Mouse (Mus musculus) midbrain, embryonic 10.5 days (tissue): Measurements from ENCODE around the gene Nr2c2ap. TPM values are rescaled to one million over a fixed set of nuclear protein-coding genes. Genes with fewer than 3 reads are reported as not detected.
A peak's percentile ranks its signal among the peaks of the same experiment; 100 is the strongest.

ENCODE experiments used
- DNase-seq: peaks from one replicate; pipeline ENCODE4 v3.0.0-alpha.2; 2017; ENCODE audit warnings: low spot score
- H3K27ac ChIP-seq: fragments of 300-500 bp; sonication (generic); replicated peaks from 2 replicates; pipeline ENCODE4 v1.5.1; 2016; ENCODE audit warnings: mild to moderate bottlenecking
- H3K27me3 ChIP-seq: fragments of 300-500 bp; sonication (generic); 2 replicates; pipeline ENCODE4 v1.6.1; 2016; ENCODE audit warnings: low read depth, mild to moderate bottlenecking; ENCODE audit not compliant: poor library complexity, severe bottlenecking
- H3K36me3 ChIP-seq: fragments of 300-500 bp; sonication (generic); 2 replicates; pipeline ENCODE4 v1.6.1; 2016; ENCODE audit warnings: mild to moderate bottlenecking, moderate library complexity
- H3K4me1 ChIP-seq: fragments of 300-500 bp; sonication (generic); 2 replicates; pipeline ENCODE4 v1.6.1; 2016
- H3K4me3 ChIP-seq: fragments of 300-500 bp; sonication (generic); 2 replicates; pipeline ENCODE4 v1.5.1; 2016; ENCODE audit warnings: mild to moderate bottlenecking, moderate library complexity
- H3K9me3 ChIP-seq: fragments of 300-500 bp; sonication (generic); replicated peaks from 2 replicates; pipeline ENCODE4 v1.6.1; 2016; ENCODE audit warnings: mild to moderate bottlenecking
- WGBS: fragments of 180-500 bp; shearing (Covaris S2); methylation state at CpG from one replicate; pipeline ENCODE4 v1.1.7; 2016; 5-methylcytosine and 5-hydroxymethylcytosine counted together
- polyA plus RNA-seq: library from polyadenylated mRNA; unstranded; fragments of >200 nt; fragmentation: Nextera tagmentation; extraction: Ambion mirVana; gene quantifications from 2 replicates; pipeline ENCODE4 v1.2.1, GENCODE M21; 2016

Nr2c2ap gene
- polyA plus RNA-seq = 28.4 and 30.7 TPM in 2 replicates

DNA sequence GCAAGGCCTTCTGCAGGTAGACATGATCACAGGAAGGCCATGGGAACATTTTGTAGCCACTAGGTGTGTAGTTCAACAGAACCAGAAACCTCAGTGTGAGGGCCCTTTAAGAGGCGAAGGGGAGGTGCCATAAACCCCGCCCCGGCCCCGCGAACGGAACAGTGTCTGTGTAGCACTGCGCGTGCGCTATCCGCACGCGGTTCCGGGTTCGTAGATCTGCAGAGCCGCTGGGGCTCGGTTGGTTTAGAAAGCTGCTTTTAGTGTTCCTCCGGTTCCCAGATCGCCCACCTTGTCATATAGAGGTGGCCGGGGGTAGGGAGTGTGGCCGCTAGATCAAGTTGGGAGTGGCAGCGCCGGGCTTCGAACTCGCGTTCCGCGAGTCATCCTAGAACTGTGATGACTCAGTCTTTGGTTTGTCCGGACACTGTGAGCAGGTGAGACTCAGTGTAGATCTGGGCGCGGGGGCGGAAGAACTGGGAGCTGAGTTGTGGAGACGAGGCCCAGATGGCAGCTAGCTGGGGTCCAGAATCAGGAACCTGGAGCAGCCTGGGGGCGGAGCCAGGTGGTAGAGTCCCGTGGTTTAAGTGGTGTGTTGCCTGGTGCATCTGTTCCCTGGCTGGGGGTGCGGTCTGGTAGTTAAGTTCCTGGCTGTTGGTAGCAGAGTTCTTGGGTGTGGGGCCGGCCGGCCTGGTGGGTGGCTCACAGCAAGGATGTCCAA lies at the start of gene Nr2c2ap:
Gene Nr2c2ap, plus strand, starts transcription at position 168 of the 718 bp plus-strand sequence.
- Histone ChIP-seq H3K36me3 (peaks cover 42% of the 10 kb centered on the region), H3K27me3 (no peaks in the 10 kb centered on the region), H3K9me3 (no peaks in the 10 kb centered on the region), H3K27ac (peak within 1 kb of the TSS; percentile 83), H3K4me1 (peaks cover 17% of the 10 kb centered on the region), H3K4me3 (peak within 1 kb of the TSS; percentile 80)
- peak; percentile 83 for DNase-seq
- WGBS = 1% methylated on average over 37 of the region's 37 CpGs

DNA sequence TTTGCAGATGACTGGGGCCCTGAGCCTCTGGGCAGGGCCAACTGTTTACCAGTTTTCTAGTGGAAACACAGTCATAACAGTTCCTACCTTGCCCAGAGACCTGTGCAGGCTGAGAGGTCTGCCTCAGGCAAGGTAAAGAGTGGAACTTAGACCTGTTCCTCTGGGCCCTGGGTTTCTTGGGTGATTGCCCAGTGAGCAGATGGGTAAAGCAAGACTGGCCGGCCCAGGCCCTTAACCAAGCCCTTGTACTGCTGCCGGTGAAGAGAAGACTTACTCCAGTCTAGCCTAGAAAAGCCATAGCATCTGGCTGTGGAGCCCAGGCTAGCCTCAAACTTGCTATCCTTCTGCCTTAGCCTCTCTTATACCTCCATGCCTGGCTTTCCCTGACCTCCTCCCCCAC lies 49.2 kb upstream of the Nr2c2ap start:
- Histone ChIP-seq H3K27me3 (peaks cover 54% of the 10 kb centered on the region), H3K9me3 (no peaks in the 10 kb centered on the region), H3K4me3 (no peak overlapping the region), H3K36me3 (0 out of 2 replicates have a peak, but pooled peaks cover 2% of the 10 kb centered on the region), H3K27ac (no peak overlapping the region), H3K4me1 (peaks cover 23% of the 10 kb centered on the region)
- DNase-seq = no peak
- WGBS = 88% methylated on average over 2 of the region's 2 CpGs

DNA sequence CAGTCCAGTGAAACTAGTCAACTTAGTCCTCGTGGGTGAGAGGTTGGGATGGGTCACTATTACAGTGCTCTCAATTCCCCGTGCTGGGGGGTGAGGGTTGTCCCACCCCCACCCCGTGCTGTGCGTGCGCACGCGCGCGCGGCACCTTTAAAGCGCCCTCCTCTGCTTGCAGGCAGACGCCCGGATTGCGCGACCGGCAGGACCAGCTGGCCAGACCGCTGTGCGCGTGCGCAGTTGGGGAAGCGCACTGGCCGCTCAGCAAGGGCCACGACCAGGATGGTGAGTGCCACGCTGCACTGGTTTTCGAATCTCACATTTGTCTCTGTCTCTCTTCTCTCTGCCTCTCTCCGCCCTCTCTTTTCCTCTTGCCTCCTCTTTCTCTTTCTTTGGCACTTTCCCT lies 47.8 kb upstream of the Nr2c2ap start, which contains the start of gene Hapln4:
Gene Hapln4, plus strand, starts transcription at position 173 of the 400 bp plus-strand sequence.
- peak; percentile 76 for DNase-seq
- Histone ChIP-seq H3K27me3 (peaks cover 67% of the 10 kb centered on the region), H3K27ac (no peak within 1 kb of the TSS), H3K9me3 (no peaks in the 10 kb centered on the region), H3K36me3 (0 out of 2 replicates have a peak, but pooled peaks cover 2% of the 10 kb centered on the region), H3K4me1 (peaks cover 36% of the 10 kb centered on the region), H3K4me3 (peak within 1 kb of the TSS; percentile 55)
- WGBS = under 1% methylated on average over 26 of the region's 26 CpGs

DNA sequence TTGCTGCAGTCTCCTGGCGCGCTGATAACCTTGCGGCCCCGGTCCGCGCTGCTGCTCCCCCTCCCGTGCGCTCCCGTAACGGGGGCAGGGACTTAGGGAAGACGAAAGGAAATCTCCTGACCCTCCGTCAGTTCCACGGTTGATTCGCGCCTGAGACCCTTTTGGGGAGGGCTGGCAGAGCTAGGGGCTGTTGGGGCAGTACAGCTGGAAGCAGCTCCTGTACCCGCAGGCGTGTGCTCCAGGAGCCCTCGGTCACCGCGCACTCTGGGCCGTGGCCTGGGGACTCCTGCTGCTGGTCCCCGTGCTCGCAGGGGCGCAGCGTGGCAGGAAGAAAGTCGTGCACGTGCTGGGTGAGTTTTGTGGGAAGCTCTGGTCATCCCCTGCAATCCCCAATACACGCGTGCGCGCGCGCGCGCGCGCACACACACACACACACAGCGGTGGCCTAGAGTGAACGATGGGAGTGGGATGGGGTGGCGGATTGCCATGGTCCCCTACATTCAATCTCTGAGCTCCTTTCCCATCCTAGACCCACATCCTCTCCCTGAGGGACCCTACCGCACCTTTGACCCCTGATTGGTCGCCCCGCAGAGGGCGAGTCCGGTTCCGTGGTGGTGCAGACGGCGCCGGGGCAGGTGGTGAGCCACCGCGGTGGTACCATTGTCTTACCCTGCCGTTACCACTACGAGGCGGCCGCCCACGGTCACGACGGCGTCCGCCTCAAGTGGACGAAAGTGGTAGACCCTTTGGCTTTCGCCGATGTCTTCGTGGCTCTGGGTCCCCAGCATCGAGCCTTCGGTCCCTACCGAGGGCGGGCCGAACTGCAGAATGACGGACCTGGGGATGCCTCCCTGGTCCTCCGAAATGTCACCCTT lies 46.7 kb upstream of the Nr2c2ap start:
- peak; percentile 50 for DNase-seq
- H3K36me3 ChIP-seq = 0 out of 2 replicates have a peak, but pooled peaks cover 2% of the 10 kb centered on the region

DNA sequence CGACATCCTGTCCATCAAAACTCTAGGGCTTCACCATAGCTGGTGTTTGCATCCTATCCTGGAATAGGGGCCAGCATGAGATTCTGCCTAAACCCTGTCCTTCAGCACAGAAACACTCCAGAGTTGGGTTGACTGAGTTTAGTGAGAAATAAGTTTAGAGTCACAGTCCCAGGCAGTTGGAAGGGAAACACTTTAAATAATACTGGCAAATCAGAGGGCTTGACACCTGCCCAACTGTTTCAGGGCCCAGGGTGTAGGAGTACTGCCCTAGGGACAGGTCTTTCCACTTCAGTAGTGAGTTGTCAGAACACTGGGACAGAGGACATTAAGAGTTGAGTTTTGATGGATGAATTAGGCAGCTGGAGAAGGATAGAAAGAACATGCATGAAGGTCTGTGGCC lies 45.0 kb upstream of the Nr2c2ap start:
- H3K4me1 ChIP-seq = peaks cover 53% of the 10 kb centered on the region
- H3K27me3 ChIP-seq = peaks cover 94% of the 10 kb centered on the region
- WGBS = 46% methylated on average over 1 of the region's 1 CpGs
- H3K9me3 ChIP-seq = no peaks in the 10 kb centered on the region
- H3K27ac ChIP-seq = no peak overlapping the region
- DNase-seq = no peak
- no peak overlapping the region for H3K4me3 ChIP-seq
- no peaks in the 10 kb centered on the region for H3K36me3 ChIP-seq

More for the DNA sequence above, 46.7 kb upstream of the Nr2c2ap start:
- H3K27ac ChIP-seq = no peak overlapping the region
- no peaks in the 10 kb centered on the region for H3K9me3 ChIP-seq
- H3K4me1 ChIP-seq = peaks cover 44% of the 10 kb centered on the region
- peak overlapping the region; percentile 55 for H3K4me3 ChIP-seq
- WGBS = 1% methylated on average over 71 of the region's 71 CpGs
- H3K27me3 ChIP-seq = peaks cover 78% of the 10 kb centered on the region

DNA sequence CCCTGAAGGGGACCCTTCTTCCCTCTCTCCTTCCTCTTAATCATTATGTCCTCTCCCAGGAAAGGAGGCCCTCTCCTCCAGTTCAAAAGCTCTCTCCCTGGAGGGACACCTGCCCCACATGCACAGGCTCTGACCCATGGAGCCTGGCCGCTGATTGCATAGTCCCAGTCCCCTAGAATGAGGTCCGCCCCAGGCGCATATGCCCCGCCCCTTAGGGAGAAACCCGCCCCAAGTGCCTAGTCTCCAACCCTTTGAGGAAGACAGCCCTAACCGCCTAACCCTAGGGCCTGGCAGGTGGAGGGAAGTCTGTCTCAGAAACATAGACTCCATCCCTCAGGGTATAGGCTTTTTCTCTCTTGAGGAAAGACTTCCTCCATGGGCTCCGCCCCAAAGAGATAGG lies 43.9 kb upstream of the Nr2c2ap start:
- Histone ChIP-seq H3K27me3 (peaks cover 93% of the 10 kb centered on the region), H3K36me3 (no peaks in the 10 kb centered on the region), H3K27ac (no peak overlapping the region), H3K4me3 (0 out of 2 replicates have a peak overlapping the region, but pooled peaks have one; percentile 59), H3K4me1 (peaks cover 53% of the 10 kb centered on the region), H3K9me3 (no peaks in the 10 kb centered on the region)
- peak; percentile 16 for DNase-seq
- WGBS = 6% methylated on average over 7 of the region's 7 CpGs

DNA sequence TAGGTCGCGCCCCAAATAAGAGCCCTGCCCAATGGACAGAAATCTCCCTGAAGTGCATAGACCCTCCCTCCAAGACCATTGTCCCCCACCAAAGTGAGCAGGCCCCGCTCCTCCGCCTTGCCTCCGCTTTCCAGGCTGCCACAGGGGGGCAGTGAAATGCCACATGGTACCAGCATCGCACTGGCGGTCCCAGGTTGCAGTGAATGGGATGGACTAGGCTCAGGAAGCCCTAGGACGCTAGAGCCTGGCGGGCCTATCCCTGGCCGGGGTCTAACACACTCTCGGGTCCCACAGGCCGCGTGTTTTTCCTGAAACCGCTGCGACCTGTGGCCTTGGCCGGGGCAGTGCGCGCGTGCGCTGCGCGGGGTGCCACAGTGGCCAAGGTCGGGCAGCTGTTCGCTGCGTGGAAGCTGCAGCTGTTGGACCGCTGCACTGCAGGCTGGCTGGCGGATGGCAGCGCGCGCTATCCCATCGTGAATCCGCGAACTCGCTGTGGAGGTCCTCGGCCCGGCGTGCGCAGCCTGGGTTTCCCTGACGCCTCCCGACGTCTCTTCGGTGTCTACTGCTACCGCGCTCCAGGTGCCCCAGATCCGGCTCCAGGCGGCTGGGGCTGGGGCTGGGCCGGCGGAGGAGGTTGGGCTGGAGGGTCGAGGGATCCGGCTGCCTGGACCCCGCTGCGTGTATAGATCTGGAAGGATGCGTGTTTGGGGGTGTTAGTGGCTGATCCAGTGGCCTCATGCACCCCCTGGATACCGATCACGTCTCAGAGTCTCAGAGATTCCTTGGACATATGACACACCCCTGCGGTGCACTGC lies 43.1 kb upstream of the Nr2c2ap start:
- Histone ChIP-seq H3K9me3 (no peaks in the 10 kb centered on the region), H3K4me1 (peaks cover 52% of the 10 kb centered on the region), H3K4me3 (peak overlapping the region; percentile 59), H3K36me3 (no peaks in the 10 kb centered on the region), H3K27me3 (peaks cover 86% of the 10 kb centered on the region), H3K27ac (peak overlapping the region; percentile 28; the same call in 1 of the 2 replicates)
- 4% methylated on average over 56 of the region's 56 CpGs for WGBS
- DNase-seq = peak; percentile 77

DNA sequence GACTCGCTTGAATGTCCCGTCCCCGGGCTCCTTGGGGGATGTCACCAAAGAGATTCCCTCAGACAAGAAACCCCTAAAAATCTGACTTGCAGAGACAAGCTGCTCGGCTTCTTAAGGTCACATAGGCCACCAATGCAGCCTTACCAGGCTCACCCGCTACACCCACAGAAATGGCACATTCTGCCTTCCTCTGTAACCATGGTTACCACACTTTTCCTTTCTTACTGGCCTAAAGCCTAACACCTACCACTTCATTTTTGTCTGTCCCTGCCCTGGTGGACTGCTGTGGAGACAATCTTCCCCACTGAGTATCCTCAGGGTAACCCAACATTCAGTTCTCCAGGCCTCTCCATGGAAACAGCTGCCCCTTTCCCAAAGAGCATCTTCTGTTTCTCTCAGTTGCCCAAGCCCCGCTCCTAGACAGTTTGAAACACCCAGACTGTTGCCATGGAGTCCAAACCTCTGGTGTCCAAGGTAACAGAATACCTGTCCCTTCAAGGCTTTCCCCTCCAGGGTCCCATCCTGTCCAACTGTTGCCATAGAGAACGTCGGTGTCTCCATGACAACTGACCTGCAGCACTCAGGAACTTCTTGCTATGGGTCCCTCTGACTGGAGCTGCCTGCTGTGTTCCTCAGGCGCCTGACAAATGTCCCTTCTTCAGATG lies 41.7 kb upstream of the Nr2c2ap start:
- peak; percentile 37 for DNase-seq
- WGBS = 51% methylated on average over 9 of the region's 9 CpGs

DNA sequence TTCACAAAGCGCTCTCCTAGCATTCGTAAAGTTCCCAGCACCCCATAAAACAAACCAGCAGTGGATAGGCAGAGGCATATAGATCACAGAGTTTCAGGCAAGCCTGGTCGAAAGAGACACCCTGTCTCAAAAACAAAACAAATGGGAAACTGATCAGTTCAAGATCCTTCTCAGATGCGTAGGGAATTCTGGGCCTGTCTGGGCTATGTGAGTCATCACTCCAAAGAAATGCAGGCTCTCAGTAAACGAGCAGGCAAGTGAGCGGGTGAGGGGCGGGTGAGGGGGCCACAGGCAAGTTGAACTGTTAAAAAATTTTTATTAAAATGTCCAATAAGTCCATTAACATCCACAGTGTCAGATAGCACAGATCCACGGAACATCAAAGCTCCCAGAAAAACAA lies 38.3 kb upstream of the Nr2c2ap start:
- Histone ChIP-seq H3K9me3 (no peaks in the 10 kb centered on the region; the same call in 1 of the 2 replicates), H3K4me3 (no peak overlapping the region), H3K27ac (no peak overlapping the region), H3K36me3 (peaks cover 31% of the 10 kb centered on the region), H3K27me3 (peaks cover 38% of the 10 kb centered on the region), H3K4me1 (peaks cover 22% of the 10 kb centered on the region)
- no peak for DNase-seq
- 73% methylated on average over 8 of the region's 8 CpGs for WGBS

More for the DNA sequence above, 41.7 kb upstream of the Nr2c2ap start:
- H3K27ac ChIP-seq = no peak overlapping the region
- H3K4me3 ChIP-seq = peak overlapping the region; percentile 4; the same call in 1 of the 2 replicates
- H3K36me3 ChIP-seq = no peaks in the 10 kb centered on the region
- peaks cover 72% of the 10 kb centered on the region for H3K27me3 ChIP-seq
- H3K9me3 ChIP-seq = no peaks in the 10 kb centered on the region
- peaks cover 38% of the 10 kb centered on the region for H3K4me1 ChIP-seq

DNA sequence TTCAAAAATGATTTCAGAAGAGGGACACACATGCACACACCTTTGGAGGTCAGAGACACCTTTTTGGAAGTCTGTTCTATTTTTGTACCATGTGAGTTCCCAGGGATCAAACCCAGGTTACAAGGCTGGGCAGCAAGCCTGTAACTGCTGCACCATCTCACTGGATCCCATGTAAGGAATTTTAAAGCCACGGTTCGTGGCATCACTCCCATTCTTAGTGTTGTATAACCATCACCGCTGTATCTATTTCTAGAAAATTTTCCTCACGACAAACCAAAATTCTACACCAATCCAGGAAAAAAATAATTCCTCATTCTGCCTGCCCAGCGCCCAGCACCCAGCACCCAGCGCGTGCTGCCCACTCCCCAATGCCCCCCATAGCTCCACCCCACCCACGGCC lies 31.9 kb upstream of the Nr2c2ap start:
- no peak for DNase-seq
- Histone ChIP-seq H3K4me1 (no peaks in the 10 kb centered on the region), H3K27me3 (no peaks in the 10 kb centered on the region), H3K9me3 (no peaks in the 10 kb centered on the region; the same call in 1 of the 2 replicates), H3K27ac (no peak overlapping the region), H3K36me3 (peaks cover 73% of the 10 kb centered on the region), H3K4me3 (no peak overlapping the region)
- 74% methylated on average over 8 of the region's 8 CpGs for WGBS

DNA sequence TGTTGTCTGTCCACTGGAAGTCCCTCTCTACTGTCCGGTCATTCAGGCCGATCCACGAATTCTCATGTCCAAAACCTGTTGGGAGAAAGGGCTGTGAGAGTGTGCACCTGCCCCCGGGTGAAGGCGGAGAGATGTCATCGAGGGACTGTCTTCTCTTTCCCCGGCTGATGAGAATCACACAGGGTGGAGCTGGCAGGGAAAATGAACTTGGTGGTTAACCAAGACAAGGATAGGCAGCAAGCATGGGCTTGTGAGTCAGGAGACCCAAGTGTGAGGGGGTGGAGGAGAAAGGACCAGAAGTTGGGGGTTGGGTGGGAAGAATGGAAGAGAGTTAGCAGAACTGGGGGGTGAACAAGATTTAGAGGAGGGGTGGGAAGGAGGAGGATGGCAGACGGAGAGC lies 30.9 kb upstream of the Nr2c2ap start:
- 90% methylated on average over 8 of the region's 8 CpGs for WGBS
- no peak overlapping the region for H3K4me3 ChIP-seq
- H3K4me1 ChIP-seq = no peaks in the 10 kb centered on the region; the same call in 1 of the 2 replicates
- H3K36me3 ChIP-seq = peaks cover 68% of the 10 kb centered on the region
- no peak for DNase-seq
- H3K27ac ChIP-seq = no peak overlapping the region
- H3K27me3 ChIP-seq = no peaks in the 10 kb centered on the region
- H3K9me3 ChIP-seq = no peaks in the 10 kb centered on the region; the same call in 1 of the 2 replicates
